ENCODE assay signal across 8 mouse cellular contexts in the genomic region with DNA sequence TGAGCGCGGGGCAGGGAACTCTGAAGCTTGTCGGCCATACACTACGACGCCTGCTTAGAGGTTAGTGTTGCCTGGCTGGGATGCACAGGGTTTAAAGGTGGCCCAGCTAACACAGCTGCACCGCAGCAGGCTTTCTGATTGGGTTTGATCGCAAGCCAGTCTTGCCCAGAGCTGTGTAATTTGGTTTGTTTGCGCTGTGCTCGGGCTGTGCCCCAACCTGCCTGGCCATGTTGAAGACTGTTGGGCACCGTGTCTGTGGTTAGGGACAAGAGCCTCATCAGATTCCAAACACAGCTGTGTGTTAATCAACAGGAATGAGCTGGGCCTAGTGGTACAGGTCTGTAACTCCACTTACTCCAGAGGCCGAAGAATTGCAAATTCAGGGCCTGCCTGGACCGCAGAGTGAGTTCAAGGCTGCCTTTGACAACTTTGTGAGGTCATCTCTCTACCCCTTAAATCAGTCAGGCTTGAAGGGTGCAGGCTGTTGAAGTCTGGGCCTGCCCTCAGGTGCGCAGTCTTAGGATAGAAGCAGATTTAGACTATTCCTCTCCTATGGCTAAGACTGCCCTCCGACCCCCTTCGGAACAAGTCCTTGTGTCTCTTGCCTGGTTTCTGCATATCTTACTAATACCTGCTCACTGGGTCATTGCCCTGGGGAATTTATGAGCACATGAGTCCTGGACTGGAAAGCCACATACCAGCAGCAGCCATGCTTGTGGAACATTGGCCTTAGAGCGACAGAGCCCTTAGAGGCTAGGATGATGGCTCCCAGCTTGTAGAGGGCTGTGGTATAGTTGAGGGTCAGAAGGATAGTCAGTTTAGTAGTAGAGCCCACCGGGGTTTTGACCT. TPM values are rescaled to one million over a fixed set of nuclear protein-coding genes. Genes with fewer than 3 reads are reported as not detected.
DNase-seq lines count a peak whose midpoint lies in the region; ATAC-seq and TF ChIP-seq lines count a peak whose summit lies in the region.

No protein-coding gene starts in this region.

- H3K4me2 ChIP-seq in lung, embryonic 16.5 days (ENCODE audit: low read depth, low read length): no peak overlapping the region
- H3K4me2 ChIP-seq in kidney, postnatal 0 days (ENCODE audit: low read length): no peak overlapping the region
- no peak overlapping the region for H3K4me2 ChIP-seq in stomach, postnatal 0 days (replicated peaks; ENCODE audit: low read depth)

- peaks cover 40% of the 10 kb centered on the region for H3K4me1 ChIP-seq in lung, embryonic 16.5 days (replicated peaks; ENCODE audit: control insufficient read depth, insufficient read depth, low read length)
- H3K4me1 ChIP-seq in lung, adult 2 months (ENCODE audit: control insufficient read depth, insufficient read depth, low read length): peaks cover 33% of the 10 kb centered on the region
- peaks cover 58% of the 10 kb centered on the region for H3K4me1 ChIP-seq in kidney, postnatal 0 days (replicated peaks; ENCODE audit: insufficient read depth, low read length)
- H3K4me1 ChIP-seq in stomach, postnatal 0 days (replicated peaks; ENCODE audit: control insufficient read depth, insufficient read depth): peaks cover 17% of the 10 kb centered on the region

- no peaks in the 10 kb centered on the region for H3K9me3 ChIP-seq in lung, embryonic 16.5 days (ENCODE audit: control insufficient read depth, low read length)
- H3K9me3 ChIP-seq in kidney, postnatal 0 days (replicated peaks; ENCODE audit: low read length): no peaks in the 10 kb centered on the region
- no peaks in the 10 kb centered on the region for H3K9me3 ChIP-seq in stomach, postnatal 0 days (ENCODE audit: control insufficient read depth, low read length)

- no peak for ATAC-seq in lung, embryonic 16.5 days (ENCODE audit: low read depth)
- ATAC-seq in kidney, postnatal 0 days (replicated peaks; ENCODE audit: low FRiP score, low read depth): 0 out of 2 replicates have a peak, but pooled peaks have one; percentile 9
- peak; percentile 18 for ATAC-seq in stomach, postnatal 0 days (ENCODE audit: low FRiP score, low TSS enrichment)
- no peak for ATAC-seq in CD4-positive, CD25-positive, alpha-beta regulatory T cell, adult 4 months

- DNase-seq in adrenal gland, postnatal 10 days: peak; percentile 13
- DNase-seq in adrenal gland, postnatal 4 days (ENCODE audit: low spot score in 2 of 2): no peak
- no peak for DNase-seq in lung, adult 2 months
- DNase-seq in kidney, postnatal 0 days (ENCODE audit: low spot score): peak; percentile 44
- peak; percentile 54 for DNase-seq in stomach, postnatal 0 days (ENCODE audit: low spot score)
- no peak for DNase-seq in adrenal gland, postnatal 36 days

- 0 out of 2 replicates have a peak, but pooled peaks cover 2% of the 10 kb centered on the region for H3K36me3 ChIP-seq in lung, embryonic 16.5 days (ENCODE audit: control insufficient read depth, insufficient read depth, low read length)
- H3K36me3 ChIP-seq in kidney, postnatal 0 days (ENCODE audit: insufficient read depth, low read length): no peaks in the 10 kb centered on the region
- H3K36me3 ChIP-seq in stomach, postnatal 0 days (ENCODE audit: control insufficient read depth, insufficient read depth, low read length): no peaks in the 10 kb centered on the region

- peak overlapping the region; percentile 37; the same call in 1 of the 2 replicates for H3K27ac ChIP-seq in lung, embryonic 16.5 days (ENCODE audit: low read length)
- H3K27ac ChIP-seq in kidney, postnatal 0 days: peak overlapping the region; percentile 73; the same call in 1 of the 2 replicates
- H3K27ac ChIP-seq in stomach, postnatal 0 days (replicated peaks): peak overlapping the region; percentile 87

- no peak overlapping the region for H3K9ac ChIP-seq in lung, embryonic 16.5 days (ENCODE audit: low read length)
- H3K9ac ChIP-seq in kidney, postnatal 0 days (ENCODE audit: low read depth, low read length): no peak overlapping the region
- H3K9ac ChIP-seq in stomach, postnatal 0 days (ENCODE audit: low read length): no peak overlapping the region

- no peak for TF ChIP-seq CTCF in lung, adult 2 months (IDR thresholded peaks at IDR 0.05; ENCODE audit: insufficient read depth, low read length)
- TF ChIP-seq CTCF in kidney, postnatal 0 days (IDR thresholded peaks at IDR 0.05; ENCODE audit: low read depth): no peak
- TF ChIP-seq CTCF in stomach, postnatal 0 days (IDR thresholded peaks at IDR 0.05; ENCODE audit: low read depth): peak; percentile 20; the same call in 1 of the 2 replicates

- 84% methylated on average over 17 of the region's 17 CpGs for whole genome bisulfite sequencing in lung, embryonic 16.5 days
- 77% methylated on average over 17 of the region's 17 CpGs for WGBS in lung, adult 2 months
- 66% methylated on average over 17 of the region's 17 CpGs for WGBS in kidney, postnatal 0 days
- WGBS in stomach, postnatal 0 days: 74% methylated on average over 17 of the region's 17 CpGs

- no peak overlapping the region for H3K4me3 ChIP-seq in lung, embryonic 16.5 days (ENCODE audit: low read length)
- no peak overlapping the region for H3K4me3 ChIP-seq in lung, adult 2 months (replicated peaks; ENCODE audit: extremely low read depth, low read depth, low read length)
- no peak overlapping the region for H3K4me3 ChIP-seq in kidney, postnatal 0 days (replicated peaks; ENCODE audit: low read depth, low read length)
- H3K4me3 ChIP-seq in stomach, postnatal 0 days (ENCODE audit: low read depth, low read length): no peak overlapping the region

- TF ChIP-seq EP300 in stomach, postnatal 0 days (optimal IDR thresholded peaks at IDR 0.05): peak; percentile 38

- no peaks in the 10 kb centered on the region for H3K27me3 ChIP-seq in lung, embryonic 16.5 days (ENCODE audit: control insufficient read depth, insufficient read depth, low read depth, low read length)
- no peaks in the 10 kb centered on the region for H3K27me3 ChIP-seq in kidney, postnatal 0 days (ENCODE audit: insufficient read depth, low read length)
- H3K27me3 ChIP-seq in stomach, postnatal 0 days (ENCODE audit: control insufficient read depth, insufficient read depth, low read length): no peaks in the 10 kb centered on the region

- TF ChIP-seq POLR2A in lung, adult 2 months (IDR thresholded peaks at IDR 0.05; ENCODE audit: borderline replicate concordance, extremely low read depth, low read depth, low read length): no peak

RNA-seq across cellular contexts. Expression of a gene that starts 12.5 kb away (rescaled TPM):
- 10 to 100 TPM; 62.0 to 79.6 TPM for total RNA-seq in adrenal gland, postnatal 10 days (2021)
- total RNA-seq in adrenal gland, postnatal 4 days (2021): 10 to 100 TPM; 67.4 to 71.0 TPM
- 28.2 and 29.1 TPM in 2 replicates for polyA plus RNA-seq in lung, embryonic 16.5 days (2015; fragmentation: Nextera tagmentation; extraction: Ambion mirVana)
- polyA plus RNA-seq in lung, adult 2 months (2012; rRNA removed): 100.0 and 107 TPM in 2 replicates
- polyA plus RNA-seq in kidney, postnatal 0 days (2015; fragmentation: Nextera tagmentation; extraction: Ambion mirVana): 19.6 TPM in 2 replicates
- 8.2 and 10.0 TPM in 2 replicates for polyA plus RNA-seq in stomach, postnatal 0 days (2015; fragmentation: Nextera tagmentation; extraction: Ambion mirVana)
- 10 to 100 TPM in 1 of 2 experiments, 1 to 10 TPM in 1; 8.5 to 17.5 TPM for polyA plus RNA-seq in CD4-positive, CD25-positive, alpha-beta regulatory T cell, adult 4 months (2017; shearing (Covaris generic))
- 10 to 100 TPM; 74.6 to 95.5 TPM for total RNA-seq in adrenal gland, postnatal 36 days (2021)

RNA-seq across cellular contexts. Expression of a gene that starts 35.7 kb away (rescaled TPM):
- 10 to 100 TPM; 43.3 to 47.0 TPM for total RNA-seq in adrenal gland, postnatal 10 days (2021)
- 10 to 100 TPM; 59.9 to 61.1 TPM for total RNA-seq in adrenal gland, postnatal 4 days (2021)
- 21.6 and 22.0 TPM in 2 replicates for polyA plus RNA-seq in lung, embryonic 16.5 days (2015; fragmentation: Nextera tagmentation; extraction: Ambion mirVana)
- 105 and 144 TPM in 2 replicates for polyA plus RNA-seq in lung, adult 2 months (2012; rRNA removed)
- 14.2 and 14.4 TPM in 2 replicates for polyA plus RNA-seq in kidney, postnatal 0 days (2015; fragmentation: Nextera tagmentation; extraction: Ambion mirVana)
- 6.6 and 8.6 TPM in 2 replicates for polyA plus RNA-seq in stomach, postnatal 0 days (2015; fragmentation: Nextera tagmentation; extraction: Ambion mirVana)
- polyA plus RNA-seq in CD4-positive, CD25-positive, alpha-beta regulatory T cell, adult 4 months (2017; shearing (Covaris generic)): under 1 TPM; 0.69 to 0.85 TPM
- total RNA-seq in adrenal gland, postnatal 36 days (2021): 10 to 100 TPM; 58.9 to 72.9 TPM

RNA-seq across cellular contexts. Expression of a gene that starts 36.8 kb away (rescaled TPM):
- total RNA-seq in adrenal gland, postnatal 10 days (2021): 10 to 100 TPM; 13.8 to 19.4 TPM
- total RNA-seq in adrenal gland, postnatal 4 days (2021): 10 to 100 TPM; 25.4 to 26.3 TPM
- 36.9 and 38.1 TPM in 2 replicates for polyA plus RNA-seq in lung, embryonic 16.5 days (2015; fragmentation: Nextera tagmentation; extraction: Ambion mirVana)
- polyA plus RNA-seq in lung, adult 2 months (2012; rRNA removed): 28.9 and 31.3 TPM in 2 replicates
- 34.7 and 36.2 TPM in 2 replicates for polyA plus RNA-seq in kidney, postnatal 0 days (2015; fragmentation: Nextera tagmentation; extraction: Ambion mirVana)
- polyA plus RNA-seq in stomach, postnatal 0 days (2015; fragmentation: Nextera tagmentation; extraction: Ambion mirVana): 18.8 and 20.1 TPM in 2 replicates
- 10 to 100 TPM; 11.0 to 16.2 TPM for polyA plus RNA-seq in CD4-positive, CD25-positive, alpha-beta regulatory T cell, adult 4 months (2017; shearing (Covaris generic))
- total RNA-seq in adrenal gland, postnatal 36 days (2021): 10 to 100 TPM; 17.1 to 21.4 TPM

RNA-seq across cellular contexts. Expression of a gene that starts 46.1 kb away (rescaled TPM):
- total RNA-seq in adrenal gland, postnatal 10 days (2021): 10 to 100 TPM; 12.7 to 14.0 TPM
- 10 to 100 TPM; 15.8 to 25.6 TPM for total RNA-seq in adrenal gland, postnatal 4 days (2021)
- 45.0 and 58.7 TPM in 2 replicates for polyA plus RNA-seq in lung, embryonic 16.5 days (2015; fragmentation: Nextera tagmentation; extraction: Ambion mirVana)
- 91.8 and 94.0 TPM in 2 replicates for polyA plus RNA-seq in lung, adult 2 months (2012; rRNA removed)
- 54.5 and 61.2 TPM in 2 replicates for polyA plus RNA-seq in kidney, postnatal 0 days (2015; fragmentation: Nextera tagmentation; extraction: Ambion mirVana)
- polyA plus RNA-seq in stomach, postnatal 0 days (2015; fragmentation: Nextera tagmentation; extraction: Ambion mirVana): 58.4 and 63.5 TPM in 2 replicates
- 10 to 100 TPM in 1 of 2 experiments, 1 to 10 TPM in 1; 7.9 to 11.1 TPM for polyA plus RNA-seq in CD4-positive, CD25-positive, alpha-beta regulatory T cell, adult 4 months (2017; shearing (Covaris generic))
- 10 to 100 TPM in 1 of 2 experiments, 1 to 10 TPM in 1; 4.9 to 10.9 TPM for total RNA-seq in adrenal gland, postnatal 36 days (2021)

Comparison
In these comparisons a context has a peak if more than half of its experiments do, and no peak if none do; other contexts are left out.
1. DNase-seq: peak in adrenal gland, postnatal 10 days (single experiment), kidney, postnatal 0 days (single experiment) and stomach, postnatal 0 days (single experiment); none in adrenal gland, postnatal 4 days (0 of 2), lung, adult 2 months (single experiment) and adrenal gland, postnatal 36 days (0 of 2).
2. ATAC-seq: peak in kidney, postnatal 0 days (single experiment) and stomach, postnatal 0 days (single experiment); none in lung, embryonic 16.5 days (single experiment) and CD4-positive, CD25-positive, alpha-beta regulatory T cell, adult 4 months (single experiment).
3. H3K27ac ChIP-seq: peak in every context shown above with its lines; median percentile 87 in stomach, postnatal 0 days; 73 in kidney, postnatal 0 days; 37 in lung, embryonic 16.5 days.